In the genomic region with DNA sequence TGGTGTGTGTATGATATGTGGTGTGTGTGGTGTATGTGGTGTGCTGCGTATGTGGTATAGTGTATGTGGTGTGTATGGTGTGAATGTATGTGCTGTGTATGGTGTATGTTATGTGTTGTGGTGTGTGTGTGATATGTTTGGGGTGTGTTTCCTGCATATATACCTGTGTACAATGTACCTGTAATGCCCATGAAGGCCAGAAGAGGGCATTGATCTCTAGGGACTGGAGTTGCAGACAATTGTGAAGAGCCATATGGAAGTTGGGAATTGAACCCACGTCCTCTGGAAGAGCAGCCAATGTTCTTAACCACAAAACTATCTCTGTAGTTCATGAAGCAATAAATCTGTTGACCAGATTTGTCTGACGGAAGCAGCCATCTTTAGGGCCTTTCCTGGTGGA, we compare ENCODE assay signal across 13 mouse cellular contexts. TPM values are rescaled to one million over a fixed set of nuclear protein-coding genes. Genes with fewer than 3 reads are reported as not detected.
DNase-seq lines count a peak whose midpoint lies in the region; ATAC-seq and TF ChIP-seq lines count a peak whose summit lies in the region.
"Had no signal": no experiment of that assay in that cellular context is flagged by ENCODE, and none has a peak within 500 bp of the region (broad histone marks: within the 10 kb centered on the region; RNA-seq: fewer than 3 reads in every experiment).

No protein-coding gene starts in this region.

- H3K9me3 ChIP-seq in liver, embryonic 14.5 days (ENCODE audit: control insufficient read depth, low read length): no peaks in the 10 kb centered on the region
- no peaks in the 10 kb centered on the region for H3K9me3 ChIP-seq in liver, embryonic 11.5 days (ENCODE audit: control insufficient read depth, low read length)
- H3K9me3 ChIP-seq: hindbrain, embryonic 15.5 days; stomach, embryonic 15.5 days had no signal

- no peaks in the 10 kb centered on the region for H3K79me2 ChIP-seq in heart, adult 2 months (replicated peaks; ENCODE audit: control insufficient read depth, insufficient read depth, low read length)
- no peaks in the 10 kb centered on the region for H3K79me2 ChIP-seq in C2C12 (ENCODE audit: control insufficient read depth, insufficient read depth)

- H3K79me3 ChIP-seq in C2C12 (ENCODE audit: low read depth): no peaks in the 10 kb centered on the region

- no peak overlapping the region for H3K4me3 ChIP-seq in heart, adult 2 months
- H3K4me3 ChIP-seq in liver, embryonic 14.5 days (ENCODE audit: insufficient read depth in 1 of 2, low read depth in 2 of 2, low read length in 2 of 2): no peak overlapping the region
- no peak overlapping the region for H3K4me3 ChIP-seq in liver, embryonic 11.5 days (ENCODE audit: low read depth, low read length)
- H3K4me3 ChIP-seq in C2C12 (ENCODE audit: insufficient read depth, poor library complexity, severe bottlenecking): no peak overlapping the region
- H3K4me3 ChIP-seq: erythroblast, embryonic 14.5 days; hindbrain, embryonic 15.5 days; stomach, embryonic 15.5 days had no signal

- no peaks in the 10 kb centered on the region for H3K27me3 ChIP-seq in heart, adult 2 months (ENCODE audit: control insufficient read depth, insufficient read depth, low read length)
- H3K27me3 ChIP-seq in liver, embryonic 14.5 days (ENCODE audit: control insufficient read depth, insufficient read depth, low read length): no peaks in the 10 kb centered on the region
- peaks cover 4% of the 10 kb centered on the region; the same call in 1 of the 2 replicates for H3K27me3 ChIP-seq in liver, embryonic 11.5 days (replicated peaks; ENCODE audit: control insufficient read depth, insufficient read depth, low read length)
- no peaks in the 10 kb centered on the region for H3K27me3 ChIP-seq in C2C12 (ENCODE audit: control insufficient read depth, insufficient read depth, insufficient read length)
- H3K27me3 ChIP-seq: hindbrain, embryonic 15.5 days; stomach, embryonic 15.5 days had no signal

- intact Hi-C loops in heart, adult 2 months (cut with DNase I): loop anchor here (5.0 kb wide), 1 partner anchor 270 kb away; no protein-coding TSS in a partner anchor
- intact Hi-C loops in heart, postnatal 36 days (cut with DNase I): loop anchor here (5.0 kb wide), 1 partner anchor 270 kb away; no protein-coding TSS in a partner anchor

- no peak for TF ChIP-seq EP300 in heart, adult 2 months (IDR thresholded peaks at IDR 0.05; ENCODE audit: insufficient read depth, low read depth, low read length)
- no peak for TF ChIP-seq EP300 in liver, embryonic 14.5 days (IDR thresholded peaks at IDR 0.05; ENCODE audit: low read depth)

- peaks cover 19% of the 10 kb centered on the region for H3K4me1 ChIP-seq in heart, adult 2 months (ENCODE audit: control insufficient read depth, insufficient read depth, low read length)
- H3K4me1 ChIP-seq in liver, embryonic 14.5 days (replicated peaks; ENCODE audit: control insufficient read depth in 2 of 2, insufficient read depth in 2 of 2, low read length in 1 of 2): no peaks in the 10 kb centered on the region
- H3K4me1 ChIP-seq in liver, embryonic 11.5 days (replicated peaks; ENCODE audit: control insufficient read depth, insufficient read depth, low read length): no peaks in the 10 kb centered on the region
- H3K4me1 ChIP-seq: hindbrain, embryonic 15.5 days had no signal

- no peak for DNase-seq in heart, adult 2 months
- DNase-seq in heart, postnatal 36 days: no peak
- DNase-seq in liver, embryonic 14.5 days (ENCODE audit: low read depth in 3 of 3, low spot score in 3 of 3): no peak
- DNase-seq in liver, embryonic 11.5 days (ENCODE audit: low spot score): no peak
- peak; percentile 48 for DNase-seq in R1 (ENCODE audit: low read depth, low spot score)
- DNase-seq in urinary bladder, adult 18-20 months (ENCODE audit: low spot score in 2 of 2): no peak
- no peak for DNase-seq in heart, adult 18-20 months
- DNase-seq: layer of hippocampus, adult 9-11 months; right cerebral cortex, postnatal 25 days had no signal

- no peak overlapping the region for H3K27ac ChIP-seq in heart, adult 2 months
- H3K27ac ChIP-seq in liver, embryonic 14.5 days: no peak overlapping the region
- H3K27ac ChIP-seq in liver, embryonic 11.5 days (ENCODE audit: low read depth, low read length): no peak overlapping the region
- H3K27ac ChIP-seq: hindbrain, embryonic 15.5 days; stomach, embryonic 15.5 days had no signal

- WGBS in heart, adult 2 months: 79% methylated on average over 3 of the region's 3 CpGs
- WGBS in liver, embryonic 14.5 days (ENCODE audit: insufficient replicate concordance): 45% methylated on average over 3 of the region's 3 CpGs
- 63% methylated on average over 3 of the region's 3 CpGs for WGBS in liver, embryonic 11.5 days

- H3ac ChIP-seq in C2C12 (ENCODE audit: control insufficient read depth, insufficient read length, low read depth): no peak overlapping the region

- no peak overlapping the region for H3K9ac ChIP-seq in heart, adult 2 months (ENCODE audit: low read depth, low read length)
- no peak overlapping the region for H3K9ac ChIP-seq in liver, embryonic 14.5 days (replicated peaks)
- no peak overlapping the region for H3K9ac ChIP-seq in liver, embryonic 11.5 days (ENCODE audit: low read depth, low read length)
- H3K9ac ChIP-seq: hindbrain, embryonic 15.5 days; stomach, embryonic 15.5 days had no signal

- TF ChIP-seq CTCF in heart, adult 2 months (IDR thresholded peaks at IDR 0.05): peak; percentile 51
- TF ChIP-seq CTCF in liver, embryonic 14.5 days (IDR thresholded peaks at IDR 0.05; ENCODE audit: low read depth): peak; percentile 42; the same call in 1 of the 2 replicates
- TF ChIP-seq CTCF in C2C12 (IDR thresholded peaks at IDR 0.05; ENCODE audit: control insufficient read depth, insufficient read depth, insufficient read length): peak; percentile 8

- ATAC-seq in liver, embryonic 14.5 days (ENCODE audit: insufficient read depth): no peak
- no peak for ATAC-seq in liver, embryonic 11.5 days (replicated peaks; ENCODE audit: low FRiP score)

- TF ChIP-seq POLR2A in heart, adult 2 months (IDR thresholded peaks at IDR 0.05; ENCODE audit: insufficient read depth, low read depth, low read length): no peak

- H3K36me3 ChIP-seq in heart, adult 2 months (ENCODE audit: control insufficient read depth, insufficient read depth, low read length): no peaks in the 10 kb centered on the region
- H3K36me3 ChIP-seq in liver, embryonic 14.5 days (replicated peaks; ENCODE audit: control insufficient read depth, insufficient read depth, low read depth): no peaks in the 10 kb centered on the region
- H3K36me3 ChIP-seq in liver, embryonic 11.5 days (ENCODE audit: control insufficient read depth, insufficient read depth, low read length): no peaks in the 10 kb centered on the region
- H3K36me3 ChIP-seq in C2C12 (ENCODE audit: control insufficient read depth, insufficient read depth): no peaks in the 10 kb centered on the region
- H3K36me3 ChIP-seq: hindbrain, embryonic 15.5 days; stomach, embryonic 15.5 days had no signal

- H3K4me2 ChIP-seq in liver, embryonic 14.5 days (ENCODE audit: low read depth): no peak overlapping the region
- no peak overlapping the region for H3K4me2 ChIP-seq in liver, embryonic 11.5 days
- H3K4me2 ChIP-seq: hindbrain, embryonic 15.5 days; stomach, embryonic 15.5 days had no signal

TF ChIP-seq in C2C12, 6 proteins besides CTCF, POLR2A, EP300 and RAD21:
- TF ChIP-seq MAX (IDR thresholded peaks at IDR 0.05) (no peak), MYOG (IDR thresholded peaks at IDR 0.05; ENCODE audit: control insufficient read depth, extremely low read depth, insufficient read length) (no peak), FOSL1 (IDR thresholded peaks at IDR 0.05; ENCODE audit: insufficient read depth, low read length, poor library complexity, severe bottlenecking) (no peak), USF1 (IDR thresholded peaks at IDR 0.05; ENCODE audit: low read depth) (no peak), MYOD1 (IDR thresholded peaks at IDR 0.05; ENCODE audit: control insufficient read depth, insufficient read length, low read depth) (no peak), CEBPB (IDR thresholded peaks at IDR 0.05; ENCODE audit: low read depth) (no peak)

RNA-seq across cellular contexts. Expression of gene Wnt7b, which starts 15.1 kb away (rescaled TPM):
- under 1 TPM; 0.14 to 0.18 TPM for total RNA-seq in heart, adult 2 months (2021)
- 0.12 and 0.41 TPM in 2 replicates for polyA plus RNA-seq in heart, adult 2 months (2012; rRNA removed)
- under 1 TPM; 0.11 to 0.25 TPM for total RNA-seq in heart, postnatal 36 days (2021)
- polyA plus RNA-seq in liver, embryonic 14.5 days (2012; rRNA removed): 0.08 and 0.19 TPM in 2 replicates
- 0.03 and 0.29 TPM in 2 replicates for polyA plus RNA-seq in liver, embryonic 14.5 days (2014; fragmentation: Nextera tagmentation; extraction: Ambion mirVana)
- 1.2 and 2.2 TPM in 2 replicates for polyA plus RNA-seq in liver, embryonic 11.5 days (2014; fragmentation: Nextera tagmentation; extraction: Ambion mirVana)
- polyA plus RNA-seq in C2C12 (2012; fragmentation: generic; extraction: Trizol): 2.5 TPM
- total RNA-seq in heart, adult 18-20 months (2021): under 1 TPM; 0.10 to 0.28 TPM
- polyA plus RNA-seq: erythroblast, embryonic 14.5 days had no signal
